Mouse (Mus musculus): ENCODE data around the gene Wdr77.
"Not testable (repeated sequence)": the region's sequence is repeated elsewhere in the genome, so short reads cannot be mapped to it uniquely, and the experiment has no call there.

Gene Wdr77

GRCm38 (mm10) chr3:105958974-105959580 is at the start of gene Wdr77:
TSS of gene Wdr77 (plus strand) at chr3:105959369.
- in situ Hi-C loops (cut with MboI, MseI), result loop anchor here (10.0 kb wide), 1 partner anchor 274 kb away; the partner anchor contains the start of gene Ddx20

- in situ Hi-C loops (cut with MboI, MseI), result no loop called here
These were observed 48.5 kb upstream of the Wdr77 start for GRCm38 (mm10) chr3:105910519-105911190.

- in situ Hi-C loops (cut with MboI, MseI), result no loop called here
These were observed 46.9 kb upstream of the Wdr77 start for GRCm38 (mm10) chr3:105912097-105912880.

GRCm38 (mm10) chr3:105913839-105914681 is 45.1 kb upstream of the Wdr77 start:
- in situ Hi-C loops (cut with MboI, MseI), result no loop called here

GRCm38 (mm10) chr3:105915281-105915680 is 43.9 kb upstream of the Wdr77 start:
- in situ Hi-C loops (cut with MboI, MseI), result no loop called here

GRCm38 (mm10) chr3:105916455-105916854 is 42.7 kb upstream of the Wdr77 start:
- in situ Hi-C loops (cut with MboI, MseI), result not testable (repeated sequence)

GRCm38 (mm10) chr3:105917656-105918354 is 41.4 kb upstream of the Wdr77 start:
- in situ Hi-C loops (cut with MboI, MseI), result no loop called here

- in situ Hi-C loops (cut with MboI, MseI), result no loop called here
These were observed 40.8 kb upstream of the Wdr77 start for GRCm38 (mm10) chr3:105918355-105918745.

- in situ Hi-C loops (cut with MboI, MseI), result not testable (repeated sequence)
These were observed 38.4 kb upstream of the Wdr77 start for GRCm38 (mm10) chr3:105920743-105921142.

GRCm38 (mm10) chr3:105921959-105922358 is 37.2 kb upstream of the Wdr77 start:
- in situ Hi-C loops (cut with MboI, MseI), result no loop called here

GRCm38 (mm10) chr3:105924616-105925015 is 34.6 kb upstream of the Wdr77 start:
- in situ Hi-C loops (cut with MboI, MseI), result no loop called here

GRCm38 (mm10) chr3:105927561-105928194 is 31.5 kb upstream of the Wdr77 start:
- in situ Hi-C loops (cut with MboI, MseI), result no loop called here

GRCm38 (mm10) chr3:105928195-105928569 is 31.0 kb upstream of the Wdr77 start:
- in situ Hi-C loops (cut with MboI, MseI), result no loop called here

- in situ Hi-C loops (cut with MboI, MseI), result no loop called here
These were observed 30.4 kb upstream of the Wdr77 start for GRCm38 (mm10) chr3:105928781-105929180.

- in situ Hi-C loops (cut with MboI, MseI), result no loop called here
These were observed 29.3 kb upstream of the Wdr77 start for GRCm38 (mm10) chr3:105929821-105930220.

- in situ Hi-C loops (cut with MboI, MseI), result no loop called here
These were observed 28.1 kb upstream of the Wdr77 start for GRCm38 (mm10) chr3:105931095-105931494.

- in situ Hi-C loops (cut with MboI, MseI), result no loop called here
These were observed 26.7 kb upstream of the Wdr77 start, which contains the start of gene I830077J02Rik for GRCm38 (mm10) chr3:105932240-105933071. TSS of gene I830077J02Rik (minus strand) at chr3:105932664.

- in situ Hi-C loops (cut with MboI, MseI), result no loop called here
These were observed 25.2 kb upstream of the Wdr77 start for GRCm38 (mm10) chr3:105933926-105934325.

GRCm38 (mm10) chr3:105935033-105935432 is 24.1 kb upstream of the Wdr77 start:
- in situ Hi-C loops (cut with MboI, MseI), result no loop called here

GRCm38 (mm10) chr3:105936111-105936510 is 23.1 kb upstream of the Wdr77 start:
- in situ Hi-C loops (cut with MboI, MseI), result no loop called here
